Mouse (Mus musculus) gastrocnemius, adult 2 months (tissue): ENCODE measurements at regions not wholly inside any gene's neighbourhood (a gene's known extent, or its start where the extent isn't known, plus 50 kb on each side); places are given as distances from the start of the nearest gene placed in this dataset.
A peak's percentile ranks its signal among the peaks of the same experiment; 100 is the strongest.

Experiments used
- DNase-seq: peaks from one replicate; pipeline ENCODE4 v3.0.0; 2022
- H3K27ac ChIP-seq: fragments of 200-600 bp; 2 replicates; pipeline ENCODE4 v1.8.1; 2022; ENCODE audit warnings: mild to moderate bottlenecking
- H3K4me3 ChIP-seq: fragments of 200-600 bp; 2 replicates; pipeline ENCODE4 v1.8.1; 2022; ENCODE audit warnings: mild to moderate bottlenecking, moderate library complexity
- CTCF ChIP-seq: fragments of 200-600 bp; IDR thresholded peaks from 2 replicates; pipeline ENCODE4 v1.8.1; 2022; ENCODE audit warnings: antibody characterized with exemption, mild to moderate bottlenecking, moderate library complexity
- intact Hi-C: fragments of 180-260 bp; cut with DNase I; formaldehyde crosslinking; loops from one replicate; pipeline ENCODE4 v1.15.1; 2025

DNA sequence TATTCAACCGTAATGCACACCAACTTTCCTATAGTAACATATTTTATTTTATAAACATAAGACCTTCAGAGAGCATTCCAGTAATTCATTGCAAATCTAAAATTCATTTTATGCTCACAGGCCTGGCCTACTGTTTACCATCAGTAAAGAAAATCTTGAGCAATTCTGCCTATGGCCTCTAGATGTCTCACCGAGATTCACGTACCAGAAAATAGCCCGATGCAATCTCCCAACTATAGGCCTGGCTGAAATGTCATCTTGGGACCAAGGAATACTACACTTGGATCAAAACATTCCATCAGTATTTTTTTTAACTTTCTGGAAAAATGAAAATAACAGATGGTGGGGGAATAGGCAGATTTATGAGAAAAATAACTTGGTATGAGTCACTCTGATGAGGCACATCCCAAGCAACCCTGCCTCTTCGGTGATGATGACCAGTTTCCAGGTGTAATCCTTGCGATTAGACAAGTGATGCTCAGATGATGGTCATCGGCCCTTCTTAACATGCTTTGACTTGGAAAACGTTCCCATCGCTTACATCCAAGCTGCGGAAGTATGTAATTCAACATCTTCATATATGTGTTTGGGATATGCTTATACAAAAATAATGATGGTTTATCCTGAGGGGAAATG, 439.9 kb downstream of the Nyap2 start:
- no peak overlapping the region for H3K4me3 ChIP-seq
- no peak overlapping the region for H3K27ac ChIP-seq
- intact Hi-C loops: loop anchor here (2.0 to 10.0 kb wide), 4 partner anchors 202 to 916 kb away; no protein-coding TSS in a partner anchor
- DNase-seq: peak; percentile 16
- peak; percentile 80 for TF ChIP-seq CTCF

DNA sequence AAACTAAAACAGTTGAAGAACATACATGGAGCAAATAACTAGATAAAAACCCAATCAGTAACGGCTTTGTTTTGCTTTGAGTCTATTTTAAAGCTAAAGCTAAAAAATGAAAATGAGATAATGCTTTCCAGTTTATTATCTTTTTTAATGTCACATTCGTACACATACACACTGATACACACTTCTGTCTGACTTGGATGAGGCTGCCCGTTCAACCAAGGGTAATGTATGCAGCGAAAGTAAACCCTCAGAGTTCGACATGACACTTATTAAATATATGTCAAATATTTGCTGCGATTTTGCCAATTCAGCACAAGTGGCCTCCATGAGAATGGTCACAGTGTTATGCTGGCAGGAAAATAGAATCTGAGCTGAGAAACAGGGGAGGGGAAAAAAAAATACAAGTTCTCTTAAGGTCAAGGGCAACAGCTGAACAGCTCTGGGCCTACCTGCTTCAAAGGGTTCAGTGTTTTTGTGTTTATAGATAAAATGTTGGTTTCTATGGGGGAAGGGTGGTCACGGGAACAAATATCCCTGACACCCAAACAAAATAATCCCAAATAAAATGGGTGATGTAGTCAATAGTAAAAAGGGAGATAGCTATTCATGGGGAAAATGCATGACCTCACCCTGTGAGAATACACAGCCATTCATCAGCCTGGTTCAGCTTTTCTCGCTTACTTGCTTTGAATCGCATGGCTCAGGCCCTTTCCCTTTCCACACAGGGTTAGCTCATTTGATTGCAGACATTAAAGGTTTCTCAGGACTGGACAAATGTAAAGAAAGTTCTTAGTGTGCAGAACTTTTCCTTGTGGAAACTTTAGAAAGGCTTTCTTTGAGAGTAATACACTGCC, 443.9 kb downstream of the Nyap2 start:
- Histone ChIP-seq H3K27ac (no peak overlapping the region), H3K4me3 (no peak overlapping the region)
- no peak for TF ChIP-seq CTCF
- DNase-seq: no peak
- intact Hi-C loops: no loop called here

DNA sequence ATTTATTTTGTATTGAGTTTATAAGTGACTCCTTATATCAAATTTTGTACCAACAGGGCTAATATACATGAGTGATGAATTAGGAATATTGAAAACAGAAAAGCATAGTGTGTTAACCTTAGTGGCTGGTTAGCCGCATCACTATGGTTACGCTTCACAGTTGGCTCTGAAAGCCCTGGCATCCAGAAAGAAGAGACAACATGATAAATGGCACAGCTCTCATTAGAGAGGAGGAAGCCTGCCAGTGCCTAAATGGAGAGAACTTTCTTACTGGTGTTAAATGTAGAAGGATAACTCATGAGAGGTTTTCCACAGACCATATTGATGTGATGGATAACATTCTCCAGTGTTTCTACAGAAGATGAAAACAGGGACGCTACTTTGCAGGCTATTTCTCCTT, 446.2 kb downstream of the Nyap2 start:
- Histone ChIP-seq H3K4me3 (no peak overlapping the region), H3K27ac (no peak overlapping the region)
- intact Hi-C loops: loop anchor here (1.0 kb wide), 1 partner anchor 16 kb away; no protein-coding TSS in a partner anchor
- DNase-seq: no peak
- no peak for TF ChIP-seq CTCF

DNA sequence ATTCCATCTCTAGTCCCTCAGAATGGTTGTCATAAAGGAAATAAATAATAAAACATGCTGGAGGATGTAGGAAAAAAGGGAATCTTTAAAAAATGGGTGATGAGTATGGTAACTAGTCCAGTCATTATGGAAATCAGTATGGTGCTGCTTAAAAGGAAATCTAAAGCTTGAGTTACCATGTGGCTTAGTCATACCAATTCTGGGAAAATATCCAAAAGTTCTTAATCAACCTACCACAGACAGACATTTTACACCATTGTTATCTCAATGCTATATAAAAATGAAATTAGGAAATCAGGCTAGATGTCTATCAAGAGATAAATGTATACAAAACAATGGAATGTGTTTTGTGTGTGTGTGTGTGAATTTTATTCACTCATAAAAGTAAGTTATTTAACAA, 449.1 kb downstream of the Nyap2 start:
- H3K27ac ChIP-seq: no peak overlapping the region
- intact Hi-C loops: no loop called here
- no peak for TF ChIP-seq CTCF
- H3K4me3 ChIP-seq: no peak overlapping the region
- DNase-seq: no peak

DNA sequence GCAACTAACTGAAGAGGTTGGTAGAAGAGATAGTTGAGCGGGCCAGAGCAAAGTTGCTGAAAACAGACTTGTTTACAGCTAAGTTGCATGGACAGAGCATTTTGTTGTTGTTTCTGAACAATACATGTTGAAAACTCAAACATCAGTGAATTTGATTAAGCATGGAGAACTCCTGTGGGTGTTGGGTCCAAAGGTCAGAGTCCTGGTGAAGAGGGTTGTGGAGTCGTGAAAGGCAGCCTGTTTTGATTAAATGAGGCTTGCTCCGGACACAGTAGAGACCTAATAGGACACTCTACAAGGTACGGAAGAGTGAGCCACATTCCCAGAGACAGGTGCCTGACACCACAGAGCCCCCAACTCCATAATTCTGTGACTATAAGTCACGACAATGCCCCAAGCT, 461.1 kb downstream of the Nyap2 start:
- TF ChIP-seq CTCF: no peak
- intact Hi-C loops: no loop called here
- Histone ChIP-seq H3K4me3 (no peak overlapping the region), H3K27ac (no peak overlapping the region)
- DNase-seq: no peak

DNA sequence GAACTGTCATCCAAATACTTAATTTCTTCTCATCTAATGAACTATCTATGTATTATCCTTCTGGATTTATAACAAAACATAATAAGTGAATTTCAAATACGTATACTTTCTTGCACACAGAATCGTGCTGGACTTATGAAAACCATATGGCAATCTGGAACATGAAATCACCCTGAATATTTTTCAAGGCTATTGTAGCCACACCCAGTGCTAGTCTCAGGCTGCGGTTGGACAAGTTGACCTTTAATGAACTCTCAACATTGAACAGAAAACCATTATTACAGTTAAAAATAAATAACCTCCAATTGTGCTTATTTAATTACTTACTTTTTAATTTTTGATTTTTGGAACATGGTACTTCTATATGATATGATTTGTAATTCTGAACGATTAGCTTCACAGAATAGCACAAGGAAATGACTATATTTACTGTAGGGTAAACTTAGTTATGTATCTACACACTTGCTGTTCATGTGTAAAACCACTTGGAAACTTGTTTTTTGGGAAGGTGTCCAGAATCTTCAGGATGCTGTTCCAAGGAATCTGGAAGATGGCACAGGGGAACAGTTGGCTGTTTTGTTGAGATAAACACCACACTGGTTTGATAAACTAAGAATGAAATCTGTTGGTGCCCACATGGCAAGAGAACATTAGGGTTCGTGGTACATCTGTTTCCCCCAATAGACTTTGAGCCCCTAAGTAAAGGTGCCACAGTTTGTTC, 463.0 kb downstream of the Nyap2 start:
- intact Hi-C loops: loop anchor here (1.0 kb wide), 1 partner anchor 16 kb away; no protein-coding TSS in a partner anchor
- Histone ChIP-seq H3K4me3 (no peak overlapping the region), H3K27ac (no peak overlapping the region)
- no peak for DNase-seq
- no peak for TF ChIP-seq CTCF

DNA sequence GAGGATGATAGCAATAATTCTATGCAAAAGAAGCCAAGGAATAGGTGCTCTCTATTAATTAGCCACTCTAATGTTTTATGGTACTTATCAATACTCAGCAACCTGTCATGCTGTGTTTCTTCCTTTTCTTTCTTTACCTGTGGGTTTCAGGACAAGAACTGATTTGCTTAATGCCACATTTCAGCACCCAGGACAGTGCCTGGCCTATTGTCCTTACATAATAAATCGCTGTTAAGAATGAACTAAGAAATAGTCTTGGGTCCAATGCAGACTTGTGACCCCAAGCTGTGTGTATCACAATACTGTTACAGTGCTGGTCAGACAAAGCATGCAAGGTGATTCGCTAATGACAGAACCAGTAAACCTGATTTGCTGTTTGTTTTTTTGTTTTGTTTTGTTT, 472.2 kb downstream of the Nyap2 start:
- no peak for DNase-seq
- H3K27ac ChIP-seq: peak overlapping the region; percentile 80
- H3K4me3 ChIP-seq: no peak overlapping the region
- intact Hi-C loops: loop anchor here (5.0 kb wide), 2 partner anchors 348 to 423 kb away; no protein-coding TSS in a partner anchor
- no peak for TF ChIP-seq CTCF

DNA sequence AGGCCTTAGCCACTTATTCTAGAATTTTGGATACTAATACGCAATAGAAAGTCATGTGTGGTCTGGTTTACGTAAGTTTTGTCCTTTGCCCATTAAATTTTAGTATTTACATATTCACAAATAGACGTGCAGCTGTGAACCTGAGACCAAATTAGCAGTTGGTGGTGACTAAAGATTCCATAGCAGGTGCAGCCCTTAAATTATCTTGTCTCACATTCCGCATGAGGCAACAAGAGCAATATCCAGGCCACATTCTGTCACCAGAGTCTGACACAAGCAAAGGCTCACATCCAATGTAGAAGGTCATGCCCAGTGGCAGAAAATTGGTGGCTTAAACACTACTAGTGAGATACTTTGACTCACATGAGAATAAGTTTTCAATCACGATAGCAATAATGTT, 473.0 kb downstream of the Nyap2 start:
- Histone ChIP-seq H3K4me3 (no peak overlapping the region), H3K27ac (peak overlapping the region; percentile 80)
- peak; percentile 50 for DNase-seq
- no peak for TF ChIP-seq CTCF
- intact Hi-C loops: loop anchor here (5.0 kb wide), 2 partner anchors 348 to 423 kb away; no protein-coding TSS in a partner anchor

DNA sequence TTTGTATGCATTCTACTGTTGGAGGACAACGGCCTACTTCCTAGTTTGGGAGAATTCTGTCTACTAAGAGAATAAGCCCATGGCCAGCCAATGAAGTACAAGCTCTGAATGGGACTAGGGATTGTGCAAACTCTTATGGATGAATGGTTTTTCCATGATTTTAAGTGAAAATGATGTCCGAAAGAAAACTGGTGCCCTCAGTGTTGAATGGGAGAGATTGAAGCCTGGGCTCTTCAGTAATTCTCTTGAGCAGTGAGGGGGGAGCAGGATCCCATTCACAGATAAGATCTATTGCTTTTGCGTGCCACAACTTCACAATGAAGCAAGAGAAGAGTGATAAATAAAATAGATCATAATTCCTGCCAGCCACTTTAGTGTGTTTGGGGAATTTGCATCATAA, 476.0 kb downstream of the Nyap2 start:
- intact Hi-C loops: no loop called here
- no peak for TF ChIP-seq CTCF
- no peak for DNase-seq
- no peak overlapping the region for H3K27ac ChIP-seq
- H3K4me3 ChIP-seq: no peak overlapping the region

DNA sequence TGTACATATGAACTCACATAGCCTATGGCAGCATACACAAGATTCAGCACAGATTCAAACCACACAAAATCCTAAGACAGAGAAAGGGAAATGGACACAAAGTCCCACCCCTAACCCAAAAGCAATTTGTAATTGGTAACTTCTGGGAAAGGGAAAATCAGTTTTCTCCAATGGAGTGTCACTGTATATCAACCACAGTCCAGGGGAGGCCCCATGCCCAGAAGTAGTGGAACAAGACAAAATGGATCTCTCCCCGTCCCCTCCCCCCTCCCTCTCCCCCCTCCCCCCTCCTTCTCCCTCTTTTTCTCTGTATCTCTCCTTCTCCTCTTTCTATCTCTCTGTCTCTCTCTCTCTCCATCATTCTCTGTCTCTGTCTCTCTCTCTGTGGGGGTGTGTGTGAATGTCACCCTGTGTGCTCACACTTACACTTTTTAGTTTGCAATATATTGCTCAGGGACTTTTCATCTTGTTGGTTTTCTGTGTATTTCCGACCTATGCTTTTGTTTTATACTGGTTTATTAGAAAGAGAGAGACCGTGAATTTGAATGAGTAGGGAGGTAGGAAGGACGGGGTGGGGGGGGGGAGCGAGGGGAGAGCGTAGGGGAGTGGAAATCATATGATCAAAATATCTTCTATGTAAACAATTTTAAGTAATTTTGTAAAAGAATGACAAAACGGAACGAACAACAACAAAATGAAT, 500.4 kb downstream of the Nyap2 start:
- Histone ChIP-seq H3K4me3 (no peak overlapping the region), H3K27ac (no peak overlapping the region)
- no peak for DNase-seq
- no peak for TF ChIP-seq CTCF
- intact Hi-C loops: no loop called here

DNA sequence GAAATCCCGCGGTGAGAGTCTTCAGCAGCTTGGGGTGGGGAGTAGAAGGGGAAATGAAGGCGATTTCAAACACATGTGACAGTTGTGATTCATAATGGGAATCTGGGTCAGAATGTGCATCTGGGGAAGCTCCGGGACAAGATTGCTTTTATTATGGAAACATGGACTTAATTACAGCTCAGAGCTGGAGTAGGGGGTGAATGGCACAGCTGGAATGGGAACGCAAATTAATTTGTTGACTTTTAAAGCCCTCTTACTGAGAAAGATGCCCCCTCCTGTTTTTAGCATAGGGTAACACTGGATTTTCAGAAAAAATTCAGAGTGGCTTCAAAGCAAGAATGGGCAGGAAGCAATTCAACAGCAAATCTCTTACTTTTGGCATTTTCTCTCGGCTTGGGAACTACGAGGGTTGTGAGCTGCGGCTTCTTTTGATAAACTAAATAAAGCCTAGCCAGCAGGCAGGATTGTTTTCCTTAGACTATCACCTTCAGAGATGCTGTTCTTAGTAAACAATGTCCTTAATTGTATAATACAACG, 501.0 kb downstream of the Nyap2 start:
- intact Hi-C loops: no loop called here
- TF ChIP-seq CTCF: no peak
- no peak overlapping the region for H3K4me3 ChIP-seq
- no peak for DNase-seq
- H3K27ac ChIP-seq: peak overlapping the region; percentile 38; the same call in 1 of the 2 replicates

DNA sequence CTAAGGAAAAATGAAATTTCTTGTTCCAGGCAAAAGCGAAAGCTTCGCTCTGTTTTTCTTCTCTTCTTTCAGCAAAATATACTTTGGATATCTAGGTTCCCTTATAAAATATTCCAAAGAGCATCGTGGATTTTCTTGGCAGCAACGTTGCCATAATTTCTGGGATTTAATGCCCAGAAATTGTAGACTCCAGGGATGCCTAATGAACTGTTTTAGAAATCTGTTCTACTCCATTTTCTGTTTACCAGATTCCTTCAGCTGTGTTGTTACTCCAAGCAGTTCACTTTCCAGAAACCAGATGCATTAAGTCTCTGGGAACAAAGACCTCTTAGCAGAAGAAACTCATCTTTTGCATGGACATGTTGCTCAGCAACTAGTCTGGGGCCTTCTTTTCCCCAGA, 504.5 kb downstream of the Nyap2 start:
- H3K4me3 ChIP-seq: no peak overlapping the region
- DNase-seq: no peak
- intact Hi-C loops: no loop called here
- H3K27ac ChIP-seq: peak overlapping the region; percentile 68
- no peak for TF ChIP-seq CTCF
